Mouse (Mus musculus): Measurements from ENCODE around the gene Bcas3.

Gene Bcas3

DNA sequence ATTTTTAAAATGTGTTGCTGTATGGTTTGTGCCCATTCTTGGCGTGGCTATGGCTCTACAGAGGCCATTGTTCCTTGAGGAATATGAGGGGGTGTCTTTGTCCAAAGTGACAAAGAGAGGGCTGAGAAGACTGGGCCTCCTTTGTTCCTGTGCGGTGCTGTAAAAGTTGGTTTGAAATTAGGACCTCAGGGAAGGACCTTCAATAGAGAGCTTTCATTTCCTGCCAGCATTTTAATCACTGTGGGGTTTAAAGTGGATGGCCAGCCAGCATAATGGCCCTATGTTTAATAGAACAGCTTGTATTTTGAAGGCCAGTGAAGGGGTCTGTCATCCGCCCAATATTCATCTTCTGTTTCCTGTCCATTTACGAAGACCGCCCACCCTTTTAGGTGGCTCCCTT lies 325.7 kb downstream of the Bcas3 start:
- DNase-seq = peak; percentile 89

DNA sequence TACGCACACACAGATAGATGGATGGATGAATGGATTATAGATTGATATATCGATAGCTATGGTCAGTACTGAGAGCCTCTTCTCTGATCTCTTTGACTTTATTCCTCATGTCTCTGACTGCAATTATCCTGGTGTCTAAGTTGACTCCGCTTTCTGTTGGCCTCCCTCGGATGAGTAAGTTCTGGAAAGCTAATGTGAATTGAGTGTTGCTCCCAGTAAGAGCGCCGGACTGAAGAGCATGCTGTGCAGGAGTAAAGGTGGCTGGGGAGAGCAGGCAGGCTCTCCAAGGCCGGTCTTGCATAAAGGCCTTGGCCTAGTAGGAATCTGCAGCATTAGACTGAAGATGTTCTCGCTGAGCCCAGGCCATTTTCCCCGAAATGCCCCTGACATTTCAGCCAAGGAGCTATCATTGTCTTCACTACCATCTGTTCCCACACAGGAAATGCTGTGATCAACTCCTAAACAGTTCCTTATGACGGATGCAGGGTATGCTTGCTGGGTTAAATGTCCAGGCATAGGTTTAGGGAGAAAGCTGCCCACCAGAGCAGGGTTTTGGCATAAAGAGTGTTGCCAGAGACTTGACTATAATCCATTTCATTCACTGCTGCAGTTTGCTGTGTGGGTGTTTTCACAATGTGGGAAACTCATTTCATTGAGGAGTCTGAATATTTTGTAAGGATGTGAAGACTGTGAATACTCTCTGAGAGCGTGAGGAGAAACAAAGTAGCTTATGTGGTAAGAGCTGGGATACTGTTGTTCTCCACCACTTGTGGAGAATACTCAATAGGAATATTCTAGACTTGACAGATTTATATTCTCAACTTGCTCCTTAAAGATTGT lies 328.8 kb downstream of the Bcas3 start:
- peak; percentile 64 for DNase-seq

DNA sequence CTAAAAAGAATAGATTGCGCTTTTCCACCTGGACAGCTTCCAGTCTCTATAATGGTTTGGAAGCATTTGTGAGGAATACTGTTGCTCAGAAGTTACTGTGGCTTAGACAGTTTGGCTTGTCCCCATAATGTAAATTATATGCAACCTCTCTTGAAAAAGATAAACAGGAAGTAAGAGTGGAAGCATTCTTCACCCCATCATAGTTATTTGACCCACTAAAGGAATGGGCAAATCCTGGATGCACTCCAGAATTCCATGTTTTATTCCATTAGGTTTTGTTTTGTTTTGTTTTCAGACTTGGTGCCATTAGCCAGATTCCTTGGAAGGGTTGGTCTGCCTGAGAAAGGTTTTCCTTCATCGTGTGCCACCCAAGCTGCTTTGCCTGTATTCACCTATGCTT lies 332.0 kb downstream of the Bcas3 start:
- no peak for DNase-seq

DNA sequence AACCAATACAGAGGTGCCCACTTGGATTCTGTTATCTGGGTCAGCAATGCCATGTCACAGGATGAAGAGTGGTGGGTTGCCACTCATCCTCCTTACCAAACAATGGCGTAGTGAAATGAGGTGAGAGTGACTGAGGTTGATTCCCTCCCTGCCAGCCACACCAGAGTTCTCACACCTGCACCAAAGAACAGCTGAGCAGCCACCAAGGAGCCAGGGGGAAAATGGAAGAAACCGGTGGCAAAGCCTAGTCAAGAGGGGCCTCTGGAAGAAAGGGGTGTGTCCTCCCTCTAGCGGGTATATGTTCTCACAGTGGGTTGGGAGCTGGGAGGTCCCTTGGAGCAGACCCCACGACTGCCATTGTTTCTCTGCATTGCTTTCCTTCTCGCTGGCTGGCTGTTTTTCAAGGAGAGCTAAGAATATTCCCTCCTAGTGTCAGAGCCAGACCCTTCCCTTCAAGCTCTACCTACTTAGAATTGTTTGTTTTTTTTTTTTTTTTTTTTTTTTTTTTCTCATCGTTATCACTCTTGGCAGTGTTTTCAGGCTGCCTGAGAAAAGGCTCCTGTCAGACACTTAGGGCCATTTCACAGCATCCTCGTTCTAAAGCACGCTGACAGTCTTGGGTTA lies 335.0 kb downstream of the Bcas3 start:
- no peak for DNase-seq

DNA sequence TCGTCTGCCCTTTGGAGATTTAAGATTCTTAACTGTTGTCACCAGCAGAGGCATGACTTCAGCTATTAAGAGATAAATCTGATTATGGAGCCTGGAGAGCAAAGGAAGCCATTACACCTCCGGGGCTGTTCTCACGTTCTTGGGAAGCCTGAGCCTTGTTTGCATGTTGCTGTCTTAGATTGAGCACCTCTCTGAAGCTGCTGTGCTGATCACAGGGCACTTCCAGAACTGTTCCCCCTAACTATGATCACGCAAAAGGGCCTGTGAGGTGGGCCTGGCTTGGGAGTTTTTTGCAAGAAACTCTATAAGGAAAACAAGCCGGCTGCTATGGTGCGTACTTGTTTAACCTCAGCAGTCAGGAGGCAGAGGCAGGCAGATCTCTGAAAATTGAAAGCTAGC lies 335.5 kb downstream of the Bcas3 start:
- DNase-seq = no peak

DNA sequence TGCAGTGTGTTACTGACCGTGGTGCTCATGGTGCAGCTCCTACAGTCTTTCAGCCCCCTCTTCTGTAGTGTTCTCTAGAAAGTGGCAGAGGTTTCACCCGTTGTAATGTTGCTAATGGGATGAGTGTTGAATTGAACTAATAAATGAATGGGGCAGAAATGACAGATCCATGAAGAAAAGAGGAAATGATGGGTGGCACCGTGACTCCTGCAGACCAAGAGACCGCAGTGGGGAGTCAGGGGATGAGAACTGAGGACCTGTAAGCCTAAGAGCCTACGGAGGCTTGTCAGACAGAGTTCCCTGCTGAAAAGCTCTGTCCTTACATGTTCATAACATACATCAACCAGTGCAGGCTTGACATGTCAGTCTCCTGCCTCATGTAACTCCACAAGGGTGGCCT lies 336.3 kb downstream of the Bcas3 start:
- DNase-seq = no peak

DNA sequence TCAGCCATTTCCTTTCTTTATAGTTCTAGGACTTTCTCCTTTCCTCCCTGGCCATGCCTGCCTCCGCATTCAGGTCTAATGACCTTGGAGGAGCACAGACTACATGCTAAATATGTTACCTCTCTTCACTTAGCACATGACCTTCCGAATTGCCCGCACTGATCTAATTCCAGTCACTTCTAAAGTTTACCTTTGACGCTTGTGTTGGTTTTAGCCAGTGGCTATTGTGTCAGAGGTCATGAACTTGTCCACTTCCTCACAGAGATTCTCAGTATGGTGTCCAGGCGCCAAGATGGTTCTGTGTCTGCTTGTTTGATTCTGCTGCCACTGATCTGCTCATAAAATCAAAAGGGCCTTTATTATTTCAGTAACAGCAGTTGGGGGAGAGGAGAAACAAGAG lies 338.3 kb downstream of the Bcas3 start:
- no peak for DNase-seq

DNA sequence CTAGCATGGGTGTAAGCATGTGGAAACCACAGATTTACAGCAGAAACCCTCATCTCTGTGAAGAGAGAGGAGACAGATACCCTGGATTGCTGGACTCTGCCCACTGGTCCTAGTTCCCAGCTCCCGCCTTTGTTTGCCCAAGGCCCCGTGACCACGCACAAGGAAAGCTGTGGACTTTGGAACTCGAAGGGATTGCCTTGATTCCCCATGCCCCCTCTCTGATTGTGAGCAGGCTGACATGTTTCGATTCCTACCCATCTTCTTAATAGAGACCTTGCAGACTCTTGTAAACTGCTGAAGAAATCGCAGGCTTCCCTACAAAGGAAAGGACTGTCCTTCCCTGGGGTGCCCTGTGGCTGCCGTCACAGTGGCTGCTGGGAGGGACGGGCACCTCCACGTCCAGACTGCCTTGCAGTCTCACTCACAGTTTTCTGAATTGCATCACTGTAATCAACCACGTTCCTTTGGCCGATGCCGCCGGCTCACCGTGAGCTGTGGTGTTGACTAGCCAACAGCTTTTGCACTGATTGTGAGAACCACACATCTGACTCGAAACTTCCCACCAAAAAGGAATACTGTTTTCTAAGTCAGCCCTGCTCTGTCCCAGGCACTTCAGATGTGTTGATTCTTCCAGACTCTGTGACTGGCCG lies 342.8 kb downstream of the Bcas3 start:
- DNase-seq = no peak

DNA sequence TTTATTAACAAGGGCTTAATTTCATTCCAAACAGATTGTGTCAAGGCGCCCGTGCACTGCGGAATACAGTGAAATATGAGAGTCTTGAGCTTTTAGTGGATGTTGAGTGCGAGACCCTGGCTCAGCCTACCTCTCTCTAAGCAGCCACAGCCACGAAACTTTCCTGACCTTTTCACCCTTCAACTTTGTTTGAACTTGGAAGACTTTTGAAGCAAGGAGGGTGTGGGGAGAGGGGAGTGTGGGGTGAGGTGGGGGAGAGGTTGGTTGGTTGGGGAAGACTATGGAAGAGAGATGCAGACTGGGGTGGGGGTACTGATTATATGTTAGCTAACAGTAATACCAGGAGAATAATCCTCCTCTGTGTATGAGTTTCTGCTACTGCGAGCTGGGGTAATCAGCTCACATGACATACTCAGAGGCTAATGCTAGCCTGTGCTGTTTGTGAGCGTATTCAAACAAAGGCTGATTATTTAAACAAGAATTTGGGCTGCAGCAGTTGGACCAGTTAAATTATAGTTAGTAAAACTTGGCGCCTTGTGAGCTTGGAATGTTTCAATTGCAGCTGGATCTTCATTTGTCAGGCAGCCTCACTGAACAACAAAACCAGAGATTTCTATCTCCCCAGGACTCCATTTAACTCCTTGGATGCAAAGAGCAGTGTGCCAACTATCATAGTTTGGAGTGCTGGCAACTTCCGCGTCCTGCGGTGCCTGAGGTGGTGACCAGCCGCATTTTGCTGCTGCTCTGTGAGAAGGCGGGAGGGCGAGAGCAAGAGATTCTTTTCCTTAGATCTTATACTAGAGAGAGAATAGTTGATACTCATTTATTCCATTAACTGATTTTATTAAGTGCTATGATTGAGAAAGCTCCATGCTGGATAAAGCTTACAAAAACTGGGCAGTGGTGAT lies 343.8 kb downstream of the Bcas3 start:
- peak; percentile 61 for DNase-seq

DNA sequence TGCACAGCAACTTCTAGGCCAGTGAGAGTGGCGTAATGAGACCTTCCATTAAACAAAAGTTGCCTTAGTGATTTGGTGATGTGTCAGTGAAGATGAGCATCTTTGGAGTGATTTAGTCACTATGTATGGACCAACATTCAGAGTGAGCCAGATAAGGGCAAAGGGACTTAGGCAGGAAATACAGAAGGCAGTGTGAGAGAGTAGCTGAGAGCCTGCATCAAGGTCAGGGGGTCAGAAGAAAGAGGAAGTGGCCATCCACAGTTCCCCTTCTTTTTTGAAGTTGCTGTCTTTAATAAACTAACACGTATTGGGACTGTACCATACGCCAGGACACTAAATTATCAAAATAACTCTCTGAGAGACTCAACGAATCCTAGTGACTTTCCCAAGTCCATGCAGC lies 344.5 kb downstream of the Bcas3 start:
- no peak for DNase-seq

DNA sequence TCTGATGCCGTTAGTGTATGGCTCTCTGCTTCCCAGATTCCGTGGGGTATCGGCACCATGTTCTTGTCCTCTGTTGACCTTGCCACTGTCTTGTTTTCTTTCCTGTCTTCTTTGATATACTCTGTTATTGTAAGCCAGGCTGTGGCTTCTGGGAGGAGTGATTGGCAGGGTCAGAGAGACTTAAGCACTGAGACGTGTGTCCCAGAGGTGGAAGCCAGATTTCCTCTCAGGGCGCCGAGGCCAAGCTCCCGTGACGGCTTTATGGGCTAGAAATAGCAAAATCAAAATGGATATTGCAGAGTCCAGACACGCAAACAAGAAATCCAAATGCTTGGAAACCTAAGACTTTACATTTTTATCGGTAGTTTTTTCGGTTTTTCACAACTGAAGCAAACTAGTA lies 345.3 kb downstream of the Bcas3 start:
- DNase-seq = no peak

DNA sequence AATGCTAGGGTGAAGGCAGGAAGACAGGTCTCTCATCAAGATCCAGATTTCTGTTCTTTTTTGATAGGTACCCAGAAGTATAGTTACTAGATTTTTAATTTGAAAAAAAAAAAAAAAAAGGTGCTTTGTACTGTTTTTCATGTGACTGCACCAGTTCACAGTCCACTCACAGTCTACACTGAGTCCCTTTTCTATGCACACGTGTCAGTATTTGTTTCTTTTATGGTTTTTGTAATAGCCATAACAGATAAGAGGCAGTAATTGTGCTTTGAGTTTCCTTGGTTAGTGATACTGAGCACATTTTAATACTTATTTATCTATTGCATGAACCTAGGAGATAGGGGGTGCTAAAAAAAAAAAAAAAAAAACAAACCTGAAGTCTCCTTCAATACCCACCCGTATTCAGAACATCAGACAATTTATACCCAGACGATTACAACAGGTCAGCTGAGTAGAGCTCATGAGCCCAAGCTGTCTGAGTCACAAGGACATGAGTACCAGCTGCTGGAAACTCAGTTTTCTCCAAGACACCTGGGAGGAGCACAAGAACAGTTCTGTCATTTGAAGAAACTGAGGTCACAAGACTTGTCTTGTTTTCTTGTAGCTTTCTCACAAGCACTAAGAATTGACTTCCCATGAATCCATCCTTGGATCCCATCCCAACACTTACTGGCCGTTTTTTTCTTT lies 351.2 kb downstream of the Bcas3 start:
- DNase-seq = no peak

DNA sequence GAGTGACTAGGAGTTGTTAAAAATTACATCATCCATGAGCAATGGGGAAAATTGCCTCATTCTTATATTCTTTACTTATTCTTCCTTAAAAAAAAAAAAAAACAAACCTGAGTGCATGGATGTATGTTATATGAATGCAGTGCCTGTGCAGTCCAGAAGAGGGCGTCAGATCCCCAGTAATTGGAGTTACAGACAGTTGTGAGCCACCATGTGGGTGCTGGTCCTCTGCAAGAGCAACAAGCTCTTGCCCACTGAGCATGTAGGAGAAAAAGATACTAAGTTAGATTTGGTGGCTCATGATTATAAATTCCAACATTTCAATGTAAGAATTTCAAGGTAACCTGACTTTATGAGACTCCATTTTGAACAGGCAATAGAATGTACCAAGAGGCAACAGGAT lies 353.7 kb downstream of the Bcas3 start:
- DNase-seq = no peak

DNA sequence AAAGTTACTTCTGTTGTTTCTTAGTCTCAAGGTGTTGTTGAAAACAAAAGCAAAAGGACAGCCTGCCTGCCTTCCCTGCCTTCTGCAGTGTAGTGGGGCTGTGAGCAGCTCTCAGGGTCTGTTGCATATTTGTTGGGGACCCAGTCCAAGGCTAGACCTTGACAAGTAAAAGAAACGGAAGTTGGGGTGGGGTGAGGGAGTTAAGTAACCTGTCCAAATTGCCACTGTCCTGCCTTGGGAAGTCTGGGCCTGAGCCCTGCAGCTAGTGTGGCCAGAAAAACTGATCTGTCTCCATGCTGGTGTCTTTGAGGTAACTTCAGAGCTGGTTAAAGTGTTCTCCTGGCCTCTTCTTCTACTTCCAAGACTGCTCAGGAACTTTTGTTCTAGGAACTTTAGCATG lies 354.5 kb downstream of the Bcas3 start:
- DNase-seq = no peak

DNA sequence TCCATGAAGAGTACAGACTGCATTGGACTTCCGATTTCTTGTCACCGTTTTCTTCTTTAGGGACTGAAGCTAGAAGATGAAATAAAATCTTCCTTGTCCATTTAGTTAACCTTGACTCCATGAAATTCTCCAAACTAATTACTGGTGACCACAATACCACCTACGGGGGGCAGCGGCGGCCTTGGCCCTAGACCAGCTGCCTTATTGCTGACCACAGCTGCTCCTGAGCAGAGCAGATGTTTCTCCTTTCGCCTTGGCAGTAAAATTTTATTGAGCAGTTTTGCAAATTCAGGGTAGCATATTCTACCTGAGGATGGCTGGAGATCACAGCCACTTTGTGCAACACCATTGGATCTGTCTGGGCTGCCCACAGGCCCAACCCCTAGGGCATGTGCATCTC lies 356.2 kb downstream of the Bcas3 start:
- DNase-seq = no peak

DNA sequence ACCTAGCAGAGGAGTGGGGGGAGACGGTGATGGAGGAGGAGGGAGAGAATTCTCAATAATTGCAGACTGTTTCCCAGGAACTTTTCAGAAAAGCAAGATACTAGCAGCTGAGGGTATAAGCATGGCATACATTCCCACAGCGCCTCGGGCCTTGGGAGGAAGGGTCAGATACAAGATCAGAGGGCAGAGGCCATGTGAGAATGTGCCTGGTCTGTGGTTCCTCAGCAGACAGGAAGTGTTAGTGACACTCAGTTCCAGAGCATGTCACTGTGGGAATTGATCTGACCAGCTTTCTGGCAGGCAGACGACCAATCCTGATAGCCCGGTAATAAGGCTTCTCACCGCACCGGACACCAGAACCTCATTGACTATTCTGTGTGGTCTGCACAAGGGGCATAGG lies 357.2 kb downstream of the Bcas3 start:
- no peak for DNase-seq

DNA sequence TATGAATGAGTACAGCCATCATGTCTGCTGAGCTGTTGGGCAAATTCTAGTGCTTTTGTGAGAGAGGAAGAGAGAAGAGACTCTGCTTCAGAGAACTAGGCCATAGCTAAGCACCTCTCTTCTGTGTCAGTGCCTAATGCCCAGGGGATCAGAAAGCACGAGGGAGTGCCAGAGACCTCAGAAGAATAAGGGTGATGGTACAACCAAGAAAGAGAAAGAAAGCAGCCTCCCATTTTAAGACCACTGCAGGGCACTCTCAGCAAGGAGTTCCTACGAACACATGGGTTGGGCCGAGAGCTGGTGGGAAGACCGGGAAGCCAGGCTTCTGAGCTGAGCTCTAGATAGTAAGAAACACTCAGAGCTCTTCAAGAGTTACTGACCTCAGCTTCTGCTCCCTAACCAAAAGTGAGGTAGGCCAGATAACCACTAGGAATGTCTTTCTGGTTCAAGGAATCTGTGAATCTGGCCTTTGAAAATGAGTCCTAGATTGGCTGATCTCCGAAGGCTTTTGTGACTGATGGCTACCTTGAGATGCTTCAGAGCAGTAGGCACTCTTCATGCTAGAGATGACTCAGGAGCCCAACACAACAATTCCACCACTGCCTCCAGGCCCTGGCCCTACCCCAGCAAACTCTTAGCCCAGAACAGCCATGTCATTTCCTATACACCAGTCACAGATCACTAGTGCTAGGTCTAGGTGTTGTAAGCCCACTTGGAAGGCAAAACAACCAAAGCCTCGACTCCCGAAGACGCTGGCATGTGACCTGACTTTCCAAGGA lies 359.2 kb downstream of the Bcas3 start:
- DNase-seq = no peak

DNA sequence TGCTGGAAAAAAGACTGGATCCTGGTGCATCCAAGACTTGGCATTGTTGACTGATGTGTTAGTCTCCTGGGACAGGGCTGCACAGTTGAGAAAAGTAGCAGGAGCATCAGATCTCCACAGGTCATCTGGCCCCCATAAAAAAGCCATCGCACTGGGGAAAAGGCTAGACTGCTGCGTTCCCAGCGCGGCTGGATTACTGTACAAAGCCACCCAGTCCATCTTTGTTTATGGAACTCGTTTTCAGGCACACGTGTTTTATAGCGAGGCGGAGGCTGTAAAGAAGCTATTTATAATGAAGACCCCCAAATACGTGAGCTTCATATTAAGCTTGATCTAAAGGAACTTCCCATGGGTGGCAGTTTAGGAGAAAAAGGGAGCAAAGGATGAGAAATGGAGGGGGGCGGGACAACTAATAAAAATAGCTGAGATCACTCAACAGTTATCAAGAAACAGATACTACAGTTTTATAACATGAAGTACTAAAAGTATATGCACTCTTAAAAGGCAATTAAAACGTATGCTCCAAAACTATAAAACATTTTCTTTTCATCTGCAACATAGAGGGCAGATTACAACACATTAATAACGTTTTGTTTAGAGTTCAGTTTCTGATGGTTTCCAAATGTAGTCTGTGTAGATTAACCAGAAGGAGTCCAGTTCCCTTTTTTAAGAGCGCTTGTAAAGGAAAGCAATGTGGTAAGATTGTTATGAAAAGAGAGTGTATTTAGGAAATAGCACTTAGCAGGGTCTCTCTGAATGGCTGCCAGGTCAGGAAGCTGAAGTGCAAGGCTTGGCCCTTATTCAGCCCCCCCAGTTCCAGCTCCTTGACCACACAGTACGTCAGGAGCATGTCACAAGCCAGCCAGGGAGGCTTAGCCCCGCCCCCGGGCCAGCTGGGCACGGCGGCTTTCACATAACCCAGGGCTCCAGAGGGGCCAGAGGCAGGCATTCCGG lies 360.2 kb downstream of the Bcas3 start:
- DNase-seq = peak; percentile 69

DNA sequence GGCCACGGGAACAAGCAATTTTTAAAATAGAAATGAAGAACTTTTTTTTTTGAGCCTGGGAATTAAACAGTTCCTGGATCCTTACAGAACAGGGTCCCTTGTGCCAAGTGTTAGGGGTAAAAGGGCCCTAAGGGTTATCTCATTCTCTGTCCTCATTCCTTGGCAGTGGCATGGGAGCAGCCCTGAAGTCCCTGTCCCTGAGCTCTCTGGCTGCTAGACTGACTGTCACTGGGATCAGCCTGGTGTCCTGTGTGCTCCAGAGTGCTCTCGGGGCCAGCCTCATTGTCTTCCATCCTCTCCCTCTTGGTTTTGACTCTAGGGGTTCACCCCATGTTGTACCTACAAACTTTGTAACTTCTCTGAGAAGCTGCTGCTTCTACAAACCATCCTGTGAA lies 360.8 kb downstream of the Bcas3 start:
- no peak for DNase-seq

DNA sequence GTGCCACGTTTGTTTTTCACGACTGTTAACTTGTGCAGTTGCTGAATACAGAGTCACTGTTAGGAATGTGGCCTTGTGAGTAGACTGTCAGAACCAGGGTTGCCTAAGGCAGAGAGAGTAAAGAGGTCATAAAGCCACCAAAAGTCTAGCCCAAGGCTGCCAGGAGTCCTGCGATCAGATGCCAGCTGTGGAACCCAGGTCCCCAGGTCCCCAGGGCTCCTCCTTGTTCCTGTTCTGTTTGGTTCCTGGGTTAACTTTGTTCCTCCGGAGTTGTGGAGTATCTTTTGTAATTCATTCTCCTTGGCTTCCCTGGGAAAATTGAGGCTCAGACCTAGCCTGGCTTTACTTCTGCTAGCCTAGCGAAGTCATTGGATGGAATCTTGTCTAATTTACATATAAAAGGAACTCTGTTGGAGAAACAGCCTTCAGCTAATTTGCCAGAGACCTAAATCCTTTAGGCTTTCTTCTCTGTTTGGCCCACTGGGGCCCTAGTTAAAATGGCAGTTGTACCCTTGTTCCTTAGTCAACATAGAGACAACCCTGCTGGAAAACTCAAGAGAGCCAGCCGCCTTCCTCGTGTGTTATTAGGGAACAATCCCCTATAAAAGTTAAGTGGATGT lies 361.5 kb downstream of the Bcas3 start:
- peak; percentile 54 for DNase-seq
